Mouse (Mus musculus) neural tube, embryonic 14.5 days (tissue): ENCODE measurements at regions not wholly inside any gene's neighbourhood (a gene's known extent, or its start where the extent isn't known, plus 50 kb on each side); places are given as distances from the start of the nearest gene placed in this dataset.
"Not testable (repeated sequence)": the region's sequence is repeated elsewhere in the genome, so short reads cannot be mapped to it uniquely, and the experiment has no call there.

Experiments used
- ATAC-seq: fragments of 200-750 bp; cut with Nextera tagmentation; 2 replicates; pipeline ENCODE4 v1.8.0; 2017; ENCODE audit warnings: low read depth, mild to moderate bottlenecking, moderate TSS enrichment, moderate library complexity
- H3K27ac ChIP-seq: fragments of 300-500 bp; sonication (generic); 2 replicates; pipeline ENCODE4 v1.5.1; 2014; ENCODE audit warnings: low read depth, mild to moderate bottlenecking, control low read depth, low read length, moderate library complexity, mixed read lengths
- H3K27me3 ChIP-seq: fragments of 300-500 bp; sonication (generic); 2 replicates; pipeline ENCODE4 v1.6.1; 2014; ENCODE audit warnings: low read length; ENCODE audit not compliant: control insufficient read depth, insufficient read depth
- H3K36me3 ChIP-seq: fragments of 300-500 bp; sonication (generic); 2 replicates; pipeline ENCODE4 v1.6.1; 2014; ENCODE audit warnings: low read length, mixed read lengths; ENCODE audit not compliant: control insufficient read depth, insufficient read depth
- H3K4me1 ChIP-seq: fragments of 300-500 bp; sonication (generic); 2 replicates; pipeline ENCODE4 v1.6.1; 2014; ENCODE audit warnings: low read length; ENCODE audit not compliant: control insufficient read depth, insufficient read depth
- H3K4me2 ChIP-seq: fragments of 300-500 bp; sonication (generic); 2 replicates; pipeline ENCODE4 v1.6.1; 2014; ENCODE audit warnings: mild to moderate bottlenecking, low read depth, low read length, control low read depth
- H3K4me3 ChIP-seq: fragments of 300-500 bp; sonication (generic); 2 replicates; pipeline ENCODE4 v1.5.1; 2014; ENCODE audit warnings: low read depth, low read length, control low read depth, mixed read lengths
- H3K9ac ChIP-seq: fragments of 300-500 bp; sonication (generic); replicated peaks from 2 replicates; pipeline ENCODE4 v1.6.1; 2014; ENCODE audit warnings: low read depth, mild to moderate bottlenecking, control low read depth, low read length, mixed read lengths
- H3K9me3 ChIP-seq: fragments of 300-500 bp; sonication (generic); 2 replicates; pipeline ENCODE4 v1.6.1; 2016; ENCODE audit warnings: low read length; ENCODE audit not compliant: control insufficient read depth
- WGBS: fragments of 180-500 bp; shearing (Covaris S2); extraction: QIAGEN DNeasy Blood & Tissue Kit; methylation state at CpG from one replicate; pipeline ENCODE4 v1.1.7; 2014; 5-methylcytosine and 5-hydroxymethylcytosine counted together

GRCm38 (mm10) chrX:151708055-151708670 is 92.4 kb upstream of the Huwe1 start:
- not testable (repeated sequence) for H3K9me3 ChIP-seq, H3K4me3 ChIP-seq, H3K4me2 ChIP-seq, H3K9ac ChIP-seq, H3K36me3 ChIP-seq, H3K27ac ChIP-seq, H3K27me3 ChIP-seq, H3K4me1 ChIP-seq
- WGBS, result 19% methylated on average over 4 of the region's 4 CpGs
- ATAC-seq, result peak; percentile 63; the same call in 1 of the 2 replicates
